Mouse (Mus musculus): ENCODE data around the gene Opcml.

Gene Opcml

DNA sequence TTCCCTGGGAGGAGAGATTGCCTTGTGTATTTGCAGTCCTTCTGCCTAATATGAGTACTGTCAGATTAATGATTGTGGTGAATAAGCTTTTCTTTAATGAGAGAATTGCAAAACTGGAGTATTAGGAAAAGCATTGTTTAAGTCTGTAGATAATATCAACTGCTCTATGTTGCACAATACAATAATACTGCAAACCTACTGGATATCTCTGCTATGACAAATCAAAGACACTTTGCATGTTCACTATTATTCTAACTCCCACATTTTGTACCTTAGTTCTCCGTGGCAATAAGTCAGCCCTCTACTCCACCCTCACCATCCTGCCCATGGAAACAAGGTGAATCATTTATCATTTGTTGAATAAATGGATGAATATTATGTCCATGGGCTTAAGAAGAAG is 1092.0 kb downstream of the Opcml start:
- TF ChIP-seq CTCF (conservative IDR thresholded peaks at IDR 0.05; ENCODE audit: low read length) (no peak), POU5F1 (IDR thresholded peaks at IDR 0.05; ENCODE audit: borderline replicate concordance, low read length) (no peak), NANOG (IDR thresholded peaks at IDR 0.05; ENCODE audit: borderline replicate concordance, low read length) (no peak)
- no peaks in the 10 kb centered on the region for H3K27me3 ChIP-seq (ENCODE audit: insufficient read depth, low read length)
- no peaks in the 10 kb centered on the region for H3K9me3 ChIP-seq (ENCODE audit: low read length)
- H3K4me1 ChIP-seq (replicated peaks; ENCODE audit: low read depth, low read length), result no peaks in the 10 kb centered on the region
- no peak overlapping the region for H3K4me3 ChIP-seq (replicated peaks; ENCODE audit: low read length)
- H3K36me3 ChIP-seq (ENCODE audit: insufficient read depth, low read length), result no peaks in the 10 kb centered on the region

DNA sequence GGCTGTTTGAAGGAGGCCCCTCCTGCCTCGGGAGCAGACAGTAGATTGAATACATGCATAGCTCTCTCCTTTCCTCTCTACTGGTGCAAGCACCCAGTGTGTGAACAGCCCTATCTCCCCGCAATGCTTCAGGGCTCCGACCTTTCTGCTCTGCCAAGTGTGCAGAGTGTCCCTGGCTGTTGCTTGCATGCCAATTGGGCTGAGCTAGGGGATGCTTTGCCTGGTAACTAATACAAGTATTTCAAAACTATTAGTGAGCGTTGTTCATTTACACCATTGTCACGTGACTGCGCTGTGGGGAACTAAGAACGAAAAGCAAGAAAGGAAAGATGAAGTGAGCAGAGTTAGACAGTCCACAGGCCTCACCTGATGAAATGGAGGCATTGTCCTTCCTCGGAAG is 1101.0 kb downstream of the Opcml start:
- Histone ChIP-seq H3K36me3 (ENCODE audit: insufficient read depth, low read length) (no peaks in the 10 kb centered on the region), H3K4me3 (replicated peaks; ENCODE audit: low read length) (no peak overlapping the region), H3K4me1 (replicated peaks; ENCODE audit: low read depth, low read length) (no peaks in the 10 kb centered on the region), H3K27me3 (ENCODE audit: insufficient read depth, low read length) (no peaks in the 10 kb centered on the region), H3K9me3 (ENCODE audit: low read length) (no peaks in the 10 kb centered on the region)
- TF ChIP-seq CTCF (conservative IDR thresholded peaks at IDR 0.05; ENCODE audit: low read length) (no peak), NANOG (IDR thresholded peaks at IDR 0.05; ENCODE audit: borderline replicate concordance, low read length) (no peak), POU5F1 (IDR thresholded peaks at IDR 0.05; ENCODE audit: borderline replicate concordance, low read length) (no peak)

DNA sequence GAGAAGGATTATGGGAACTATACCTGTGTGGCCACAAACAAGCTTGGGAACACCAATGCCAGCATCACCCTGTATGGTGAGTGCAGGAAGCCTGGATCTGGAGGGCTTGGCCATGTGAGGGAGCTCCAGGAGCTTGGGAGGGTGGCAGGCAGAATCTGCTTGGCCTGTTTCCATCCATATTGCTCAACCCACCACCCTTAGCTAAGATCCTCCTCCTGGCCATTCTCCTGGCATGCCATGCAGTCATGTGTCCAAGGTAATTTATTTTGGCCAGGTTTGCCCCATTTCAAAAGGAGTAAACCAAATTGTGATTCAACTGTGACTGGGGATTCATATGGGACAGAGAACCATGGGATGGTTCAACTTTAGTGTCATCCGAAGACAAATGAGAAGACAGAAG is 1112.7 kb downstream of the Opcml start:
- H3K4me1 ChIP-seq (replicated peaks; ENCODE audit: low read depth, low read length), result no peaks in the 10 kb centered on the region
- no peak for TF ChIP-seq CTCF (conservative IDR thresholded peaks at IDR 0.05; ENCODE audit: low read length)
- no peak for TF ChIP-seq NANOG (IDR thresholded peaks at IDR 0.05; ENCODE audit: borderline replicate concordance, low read length)
- TF ChIP-seq POU5F1 (IDR thresholded peaks at IDR 0.05; ENCODE audit: borderline replicate concordance, low read length), result no peak
- no peaks in the 10 kb centered on the region for H3K9me3 ChIP-seq (ENCODE audit: low read length)
- H3K4me3 ChIP-seq (replicated peaks; ENCODE audit: low read length), result no peak overlapping the region
- H3K36me3 ChIP-seq (ENCODE audit: insufficient read depth, low read length), result no peaks in the 10 kb centered on the region
- H3K27me3 ChIP-seq (ENCODE audit: insufficient read depth, low read length), result no peaks in the 10 kb centered on the region

DNA sequence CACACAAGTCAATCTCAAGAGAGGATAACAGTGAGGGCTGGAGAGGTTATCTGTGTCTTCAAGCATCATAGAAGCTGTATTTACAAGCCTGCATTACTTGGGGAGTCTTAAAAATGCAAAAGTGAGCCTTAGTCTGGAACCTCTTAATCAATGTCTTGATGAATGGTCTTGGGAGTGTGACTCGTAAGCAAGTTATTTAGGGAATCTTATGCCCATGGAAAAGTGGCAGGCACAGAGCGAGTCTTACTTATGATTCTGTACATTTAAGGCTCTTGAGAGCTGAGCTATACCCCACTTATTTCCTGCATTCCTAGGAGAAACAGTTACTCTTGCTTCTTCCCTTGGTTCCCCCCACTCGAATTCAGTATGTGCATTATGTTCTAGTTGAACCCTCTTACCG is 1119.2 kb downstream of the Opcml start:
- no peak for TF ChIP-seq CTCF (conservative IDR thresholded peaks at IDR 0.05; ENCODE audit: low read length)
- TF ChIP-seq NANOG (IDR thresholded peaks at IDR 0.05; ENCODE audit: borderline replicate concordance, low read length), result no peak
- TF ChIP-seq POU5F1 (IDR thresholded peaks at IDR 0.05; ENCODE audit: borderline replicate concordance, low read length), result no peak
- Histone ChIP-seq H3K4me3 (replicated peaks; ENCODE audit: low read length) (no peak overlapping the region), H3K9me3 (ENCODE audit: low read length) (no peaks in the 10 kb centered on the region), H3K4me1 (replicated peaks; ENCODE audit: low read depth, low read length) (no peaks in the 10 kb centered on the region), H3K36me3 (ENCODE audit: insufficient read depth, low read length) (no peaks in the 10 kb centered on the region), H3K27me3 (ENCODE audit: insufficient read depth, low read length) (no peaks in the 10 kb centered on the region)

DNA sequence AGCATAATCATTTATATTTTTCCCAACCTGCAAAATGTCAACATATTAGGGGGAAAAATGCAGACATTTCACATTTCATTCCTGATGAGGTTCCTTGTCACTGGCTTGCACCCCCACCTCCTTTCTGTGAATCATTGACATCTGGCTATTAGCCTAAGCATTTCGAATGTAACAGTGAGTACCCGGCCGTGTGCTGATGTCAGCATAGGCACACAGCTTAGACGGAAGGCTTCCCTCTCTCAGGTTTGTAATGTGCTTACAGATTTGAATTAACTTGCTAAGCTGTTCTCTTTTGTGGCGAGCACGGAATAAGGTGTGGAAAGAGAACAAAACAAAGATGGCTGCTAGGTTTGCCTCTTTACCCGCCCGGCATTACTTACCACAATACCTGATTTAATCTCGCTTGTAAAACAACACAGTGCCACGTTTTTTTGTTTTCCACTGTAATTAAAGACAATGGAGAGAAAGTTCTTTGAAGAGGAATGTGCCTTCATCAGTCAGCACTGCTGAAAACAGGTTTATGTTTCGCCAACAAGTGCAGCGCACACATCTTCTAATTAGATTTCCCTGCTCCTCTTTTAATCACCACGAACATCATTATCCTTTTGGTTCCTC is 1121.1 kb downstream of the Opcml start:
- Histone ChIP-seq H3K4me1 (replicated peaks; ENCODE audit: low read depth, low read length) (no peaks in the 10 kb centered on the region), H3K36me3 (ENCODE audit: insufficient read depth, low read length) (no peaks in the 10 kb centered on the region), H3K27me3 (ENCODE audit: insufficient read depth, low read length) (no peaks in the 10 kb centered on the region), H3K4me3 (replicated peaks; ENCODE audit: low read length) (no peak overlapping the region), H3K9me3 (ENCODE audit: low read length) (no peaks in the 10 kb centered on the region)
- TF ChIP-seq POU5F1 (IDR thresholded peaks at IDR 0.05; ENCODE audit: borderline replicate concordance, low read length) (no peak), NANOG (IDR thresholded peaks at IDR 0.05; ENCODE audit: borderline replicate concordance, low read length) (no peak), CTCF (conservative IDR thresholded peaks at IDR 0.05; ENCODE audit: low read length) (no peak)

DNA sequence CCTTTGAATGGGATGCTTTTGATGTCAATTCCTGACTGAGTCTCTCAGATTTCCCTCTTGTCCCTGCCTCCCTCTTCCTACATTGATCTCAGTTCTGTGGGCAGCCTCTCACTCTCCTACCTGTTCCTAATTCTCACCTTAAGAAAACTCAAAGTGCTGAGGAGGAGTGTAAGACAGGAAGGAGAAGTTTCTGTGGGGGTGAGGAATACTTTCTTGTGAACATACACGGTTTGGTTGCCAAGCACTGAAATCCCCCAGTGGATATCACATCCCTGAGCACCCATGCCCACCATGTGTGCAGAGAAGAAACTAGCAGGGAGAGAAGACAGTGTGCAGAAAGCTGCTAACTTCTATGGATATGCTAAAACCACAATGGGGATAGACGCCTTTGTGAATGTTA is 1141.5 kb downstream of the Opcml start:
- H3K36me3 ChIP-seq (ENCODE audit: insufficient read depth, low read length), result no peaks in the 10 kb centered on the region

DNA sequence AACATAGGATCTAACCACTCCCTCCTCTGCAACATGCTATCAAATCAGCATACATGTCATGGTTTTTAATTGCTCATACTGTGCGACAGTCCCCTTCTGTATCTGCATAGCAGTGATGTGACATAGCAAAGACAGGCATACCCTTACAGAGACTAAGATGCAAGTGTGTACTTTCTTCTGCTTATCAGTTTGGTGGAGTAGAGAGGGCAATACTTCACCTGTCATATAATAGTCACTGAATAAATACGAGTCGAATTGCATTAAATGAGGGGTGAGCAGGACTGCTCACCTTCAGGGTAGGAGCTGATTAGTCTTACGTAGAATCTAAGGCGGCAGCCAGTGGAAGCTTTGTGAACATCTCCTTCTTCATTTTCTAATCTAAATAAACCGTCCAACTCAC is 1146.6 kb downstream of the Opcml start:
- Histone ChIP-seq H3K36me3 (ENCODE audit: insufficient read depth, low read length) (no peaks in the 10 kb centered on the region), H3K4me3 (replicated peaks; ENCODE audit: low read length) (no peak overlapping the region), H3K9me3 (ENCODE audit: low read length) (no peaks in the 10 kb centered on the region), H3K4me1 (replicated peaks; ENCODE audit: low read depth, low read length) (no peaks in the 10 kb centered on the region), H3K27me3 (ENCODE audit: insufficient read depth, low read length) (no peaks in the 10 kb centered on the region)
- TF ChIP-seq NANOG (IDR thresholded peaks at IDR 0.05; ENCODE audit: borderline replicate concordance, low read length) (no peak), CTCF (conservative IDR thresholded peaks at IDR 0.05; ENCODE audit: low read length) (no peak), POU5F1 (IDR thresholded peaks at IDR 0.05; ENCODE audit: borderline replicate concordance, low read length) (no peak)

More for the DNA sequence above, 1141.5 kb downstream of the Opcml start:
- no peak for TF ChIP-seq NANOG (IDR thresholded peaks at IDR 0.05; ENCODE audit: borderline replicate concordance, low read length)
- no peak for TF ChIP-seq CTCF (conservative IDR thresholded peaks at IDR 0.05; ENCODE audit: low read length)
- no peak for TF ChIP-seq POU5F1 (IDR thresholded peaks at IDR 0.05; ENCODE audit: borderline replicate concordance, low read length)
- H3K4me3 ChIP-seq (replicated peaks; ENCODE audit: low read length), result no peak overlapping the region
- no peaks in the 10 kb centered on the region for H3K9me3 ChIP-seq (ENCODE audit: low read length)
- no peaks in the 10 kb centered on the region for H3K27me3 ChIP-seq (ENCODE audit: insufficient read depth, low read length)
- H3K4me1 ChIP-seq (replicated peaks; ENCODE audit: low read depth, low read length), result no peaks in the 10 kb centered on the region

DNA sequence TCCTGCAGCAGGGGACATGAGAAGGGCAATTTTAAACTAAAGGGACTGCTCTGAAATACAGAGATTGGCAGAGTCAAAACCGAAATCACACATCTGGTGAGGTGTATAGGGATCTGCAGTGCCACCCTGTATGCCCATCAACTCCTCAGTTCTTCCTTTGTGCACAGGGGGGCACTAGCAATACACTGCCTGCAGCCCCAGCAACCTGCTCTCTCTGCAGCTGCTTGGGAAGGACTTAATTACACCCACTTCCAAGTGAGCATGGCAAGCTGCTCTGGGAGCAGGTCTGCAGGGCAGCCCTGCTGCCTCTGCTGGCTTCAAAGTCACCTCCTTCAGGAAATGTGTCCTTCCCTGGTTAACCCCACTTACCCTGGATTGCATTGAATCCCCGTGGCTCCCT is 1147.4 kb downstream of the Opcml start:
- H3K9me3 ChIP-seq (ENCODE audit: low read length), result no peaks in the 10 kb centered on the region
- no peaks in the 10 kb centered on the region for H3K36me3 ChIP-seq (ENCODE audit: insufficient read depth, low read length)
- no peak overlapping the region for H3K4me3 ChIP-seq (replicated peaks; ENCODE audit: low read length)
- H3K27me3 ChIP-seq (ENCODE audit: insufficient read depth, low read length), result no peaks in the 10 kb centered on the region
- no peak for TF ChIP-seq CTCF (conservative IDR thresholded peaks at IDR 0.05; ENCODE audit: low read length)
- no peak for TF ChIP-seq POU5F1 (IDR thresholded peaks at IDR 0.05; ENCODE audit: borderline replicate concordance, low read length)
- no peak for TF ChIP-seq NANOG (IDR thresholded peaks at IDR 0.05; ENCODE audit: borderline replicate concordance, low read length)
- H3K4me1 ChIP-seq (replicated peaks; ENCODE audit: low read depth, low read length), result no peaks in the 10 kb centered on the region

DNA sequence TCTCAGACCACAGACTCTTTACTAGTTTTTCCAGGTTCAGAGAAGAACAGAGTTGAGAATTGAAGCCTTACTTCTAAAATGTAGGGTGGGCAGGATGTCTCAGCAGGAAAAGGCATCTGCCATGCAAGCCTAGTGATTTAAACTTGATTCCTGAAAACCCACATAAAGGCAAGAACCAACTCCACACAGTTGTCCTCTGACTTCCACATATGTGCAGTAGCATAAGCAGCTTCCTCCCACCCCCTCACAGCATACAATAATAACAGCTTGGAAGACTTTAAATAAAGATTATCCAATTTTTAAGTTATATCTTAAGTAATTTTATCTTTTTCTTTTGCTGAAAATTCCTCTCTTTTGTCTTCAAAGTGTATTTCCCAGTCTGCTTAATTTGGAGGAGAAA is 1150.3 kb downstream of the Opcml start:
- no peaks in the 10 kb centered on the region for H3K9me3 ChIP-seq (ENCODE audit: low read length)
- H3K27me3 ChIP-seq (ENCODE audit: insufficient read depth, low read length), result no peaks in the 10 kb centered on the region
- no peak overlapping the region for H3K4me3 ChIP-seq (replicated peaks; ENCODE audit: low read length)
- no peak for TF ChIP-seq NANOG (IDR thresholded peaks at IDR 0.05; ENCODE audit: borderline replicate concordance, low read length)
- no peaks in the 10 kb centered on the region for H3K36me3 ChIP-seq (ENCODE audit: insufficient read depth, low read length)
- H3K4me1 ChIP-seq (replicated peaks; ENCODE audit: low read depth, low read length), result no peaks in the 10 kb centered on the region
